Mouse (Mus musculus) small intestine, adult 2 months (tissue): ENCODE data around the gene Mtch1. TPM values are rescaled to one million over a fixed set of nuclear protein-coding genes. Genes with fewer than 3 reads are reported as not detected.
A peak's percentile ranks its signal among the peaks of the same experiment; 100 is the strongest.

ENCODE experiments used
- H3K27ac ChIP-seq: fragments of 200-500 bp; 2 replicates; pipeline ENCODE4 v1.5.1; 2012; ENCODE audit warnings: low read depth, low read length, control low read depth, inconsistent platforms; ENCODE audit not compliant: insufficient read depth
- H3K27me3 ChIP-seq: fragments of 200-500 bp; 2 replicates; pipeline ENCODE4 v1.6.1; 2012; ENCODE audit warnings: mild to moderate bottlenecking, moderate library complexity, low read length, inconsistent platforms; ENCODE audit not compliant: control insufficient read depth, insufficient read depth
- H3K36me3 ChIP-seq: fragments of 200-500 bp; 2 replicates; pipeline ENCODE4 v1.6.1; 2012; ENCODE audit warnings: mild to moderate bottlenecking, low read length, control low read depth, inconsistent platforms; ENCODE audit not compliant: control insufficient read depth, insufficient read depth
- H3K4me1 ChIP-seq: fragments of 200-500 bp; 2 replicates; pipeline ENCODE4 v1.6.1; 2012; ENCODE audit warnings: low read length, inconsistent platforms, mixed read lengths; ENCODE audit not compliant: control insufficient read depth, insufficient read depth, insufficient read length
- H3K4me3 ChIP-seq: fragments of 200-500 bp; 2 replicates; pipeline ENCODE4 v1.5.1; 2012; ENCODE audit warnings: low read depth, mild to moderate bottlenecking, control low read depth, inconsistent platforms, low read length, moderate library complexity
- CTCF ChIP-seq: fragments of 200-500 bp; IDR thresholded peaks from 2 replicates; pipeline ENCODE4 v1.5.1; 2012; ENCODE audit warnings: low read depth, mild to moderate bottlenecking, control low read depth, inconsistent platforms, low read length, moderate library complexity, mixed read lengths; ENCODE audit not compliant: insufficient replicate concordance, insufficient read length; ENCODE audit errors: extremely low read depth
- POLR2A ChIP-seq: fragments of 200-500 bp; IDR thresholded peaks from 2 replicates; pipeline ENCODE4 v1.6.1; 2012; ENCODE audit warnings: low read depth, mild to moderate bottlenecking, control low read depth, inconsistent platforms, low read length, moderate library complexity
- WGBS: fragments of 180-500 bp; shearing (Covaris S2); methylation state at CpG from one replicate; pipeline ENCODE4 v1.1.7; 2018; 5-methylcytosine and 5-hydroxymethylcytosine counted together
- polyA plus RNA-seq: library from polyadenylated mRNA; depleted of rRNA; stranded (reverse); fragments of >200 nt; gene quantifications from 2 replicates; pipeline ENCODE4 v1.2.3, GENCODE M21; 2012

Gene Mtch1
- polyA plus RNA-seq, 1 experiment = 260 TPM

GRCm38 (mm10) chr17:29330221-29330620, 17.5 kb downstream of the Mtch1 start:
- H3K4me3 ChIP-seq = no peak overlapping the region

GRCm38 (mm10) chr17:29327691-29328090, 20.0 kb downstream of the Mtch1 start:
- H3K27me3 ChIP-seq = no peaks in the 10 kb centered on the region; the same call in 1 of the 2 replicates
- no peak for TF ChIP-seq POLR2A
- TF ChIP-seq CTCF = no peak
- H3K4me1 ChIP-seq = peaks cover 2% of the 10 kb centered on the region; the same call in 1 of the 2 replicates
- 91% methylated on average over 9 of the region's 9 CpGs for WGBS
- H3K27ac ChIP-seq = no peak overlapping the region
- peaks cover 12% of the 10 kb centered on the region for H3K36me3 ChIP-seq
- no peak overlapping the region for H3K4me3 ChIP-seq

More at GRCm38 (mm10) chr17:29330221-29330620, 17.5 kb downstream of the Mtch1 start:
- TF ChIP-seq POLR2A = no peak
- TF ChIP-seq CTCF = no peak
- 81% methylated on average over 3 of the region's 3 CpGs for WGBS
- H3K27ac ChIP-seq = no peak overlapping the region
- H3K27me3 ChIP-seq = no peaks in the 10 kb centered on the region; the same call in 1 of the 2 replicates
- peaks cover 26% of the 10 kb centered on the region for H3K36me3 ChIP-seq
- H3K4me1 ChIP-seq = no peaks in the 10 kb centered on the region

DNA sequence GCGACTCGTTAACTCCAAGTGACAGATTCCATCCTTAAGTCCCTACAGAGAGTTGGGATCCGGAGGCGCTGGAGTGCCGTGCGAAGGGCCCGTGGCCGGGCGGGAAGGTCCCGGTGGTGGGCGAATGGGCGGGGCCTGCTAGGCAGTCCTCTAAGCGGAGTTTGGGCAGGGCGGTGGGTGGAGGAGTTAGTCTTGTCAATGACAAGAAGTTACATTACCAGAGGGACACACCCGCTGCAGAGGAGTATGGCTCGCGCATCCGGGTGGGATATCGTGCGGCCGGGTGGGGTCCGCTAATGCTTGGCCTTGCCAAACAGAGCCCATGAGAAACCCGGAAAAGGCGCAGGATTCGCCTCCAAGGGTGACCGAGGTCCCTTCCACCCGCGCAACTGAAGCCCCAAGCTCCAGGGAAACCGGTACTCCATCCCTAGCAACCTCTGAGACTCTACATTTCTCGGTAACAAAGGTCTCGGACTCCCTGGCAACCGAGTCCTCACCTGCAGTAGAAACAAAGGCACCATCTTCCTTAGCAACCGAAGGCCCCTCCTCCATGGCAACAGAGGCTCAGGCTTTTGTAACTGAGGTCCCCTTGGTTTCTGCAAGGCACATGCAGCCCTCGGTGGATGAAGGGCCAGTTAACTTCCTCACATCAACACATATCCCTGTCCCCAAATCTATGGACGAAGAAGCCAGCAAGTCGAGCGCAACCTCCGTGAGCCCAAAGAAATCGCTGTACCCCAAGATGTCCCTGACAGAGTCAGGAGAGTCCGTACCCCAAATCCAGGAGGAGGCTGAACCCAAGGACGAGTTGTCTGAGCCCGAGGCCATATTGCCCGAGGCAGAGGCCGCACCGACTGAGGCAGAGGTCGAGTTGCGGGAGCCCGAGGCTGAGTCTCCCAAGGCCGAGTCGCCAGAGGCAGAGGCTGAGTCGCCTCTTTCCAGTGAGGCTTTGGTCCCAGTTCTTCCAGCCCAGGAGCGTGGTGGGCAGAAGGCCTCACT, 20.9 kb downstream of the Mtch1 start:
- 39% methylated on average over 52 of the region's 52 CpGs for WGBS

DNA sequence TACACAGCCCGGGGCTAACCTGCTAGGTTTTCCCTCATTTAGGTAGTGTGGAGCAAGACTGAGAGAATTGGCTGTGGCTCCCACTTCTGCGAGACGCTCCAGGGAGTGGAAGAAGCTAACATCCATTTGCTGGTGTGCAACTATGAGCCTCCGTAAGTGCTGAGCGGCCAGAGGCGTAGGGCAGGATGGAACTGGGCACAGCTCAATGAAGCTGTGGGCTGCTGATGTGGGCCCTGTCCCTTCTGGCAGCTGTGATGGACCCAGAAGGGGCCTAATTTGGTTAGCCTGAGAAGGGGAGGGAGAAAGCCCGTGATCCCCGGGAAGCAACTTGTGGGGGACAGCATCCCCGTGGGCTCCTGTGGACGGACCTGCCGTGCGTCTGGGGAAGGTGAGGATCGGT, 21.9 kb downstream of the Mtch1 start:
- Histone ChIP-seq H3K27ac (no peak overlapping the region), H3K36me3 (no peaks in the 10 kb centered on the region), H3K4me3 (no peak overlapping the region), H3K27me3 (no peaks in the 10 kb centered on the region; the same call in 1 of the 2 replicates), H3K4me1 (peaks cover 5% of the 10 kb centered on the region)
- TF ChIP-seq CTCF (no peak), POLR2A (no peak)
- WGBS = 94% methylated on average over 13 of the region's 13 CpGs

More for the DNA sequence above, 20.9 kb downstream of the Mtch1 start:
- TF ChIP-seq POLR2A (no peak), CTCF (no peak)
- H3K36me3 ChIP-seq = peaks cover 4% of the 10 kb centered on the region
- H3K4me1 ChIP-seq = peaks cover 5% of the 10 kb centered on the region
- H3K27me3 ChIP-seq = no peaks in the 10 kb centered on the region; the same call in 1 of the 2 replicates
- no peak overlapping the region for H3K27ac ChIP-seq
- no peak overlapping the region for H3K4me3 ChIP-seq

DNA sequence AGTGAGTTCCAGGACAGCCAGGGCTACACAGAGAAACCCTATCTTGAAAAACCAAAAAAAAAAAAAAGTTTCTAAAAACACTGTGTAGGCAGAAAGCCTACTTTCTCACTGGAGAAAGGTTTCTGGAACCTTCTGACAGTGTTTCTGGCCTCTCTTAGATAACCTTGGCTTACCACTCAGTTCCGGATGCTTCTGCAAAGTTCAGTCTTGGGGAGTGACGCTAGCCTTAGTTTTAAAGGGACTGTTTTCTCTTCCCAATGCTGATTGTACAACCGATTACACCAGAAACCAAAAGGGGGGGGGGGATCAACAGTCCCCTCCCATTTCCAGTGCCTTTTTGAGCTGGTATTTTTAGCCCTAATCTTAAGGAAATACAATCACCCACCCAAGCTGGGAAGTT, 24.1 kb downstream of the Mtch1 start:
- WGBS = 94% methylated on average over 3 of the region's 3 CpGs
- Histone ChIP-seq H3K27ac (no peak overlapping the region), H3K4me3 (no peak overlapping the region), H3K27me3 (no peaks in the 10 kb centered on the region; the same call in 1 of the 2 replicates), H3K36me3 (no peaks in the 10 kb centered on the region), H3K4me1 (peaks cover 5% of the 10 kb centered on the region)
- TF ChIP-seq POLR2A (no peak), CTCF (no peak)

DNA sequence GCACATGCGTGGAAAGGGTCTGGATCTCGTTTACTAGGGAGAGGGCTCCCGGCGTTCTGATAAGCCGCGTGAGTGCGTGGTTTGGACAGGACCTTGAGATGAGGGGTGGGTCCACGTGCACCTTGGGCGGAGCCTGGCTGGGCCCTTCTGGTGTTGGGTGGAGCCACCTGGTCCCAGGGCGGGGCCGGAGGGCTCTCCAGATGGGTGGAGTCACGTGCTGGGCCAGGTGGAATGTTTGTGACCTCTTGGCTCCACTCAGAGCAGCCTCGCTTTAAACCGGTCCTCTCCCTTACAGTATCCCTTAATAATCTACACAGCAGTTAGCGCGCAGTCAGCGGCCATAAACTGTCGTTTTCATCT, 25.2 kb downstream of the Mtch1 start:
- TF ChIP-seq POLR2A (no peak), CTCF (no peak)
- no peaks in the 10 kb centered on the region; the same call in 1 of the 2 replicates for H3K27me3 ChIP-seq
- peaks cover 5% of the 10 kb centered on the region for H3K4me1 ChIP-seq
- no peak overlapping the region for H3K27ac ChIP-seq
- no peaks in the 10 kb centered on the region for H3K36me3 ChIP-seq
- peak overlapping the region; percentile 36 for H3K4me3 ChIP-seq
- WGBS = 18% methylated on average over 18 of the region's 18 CpGs

DNA sequence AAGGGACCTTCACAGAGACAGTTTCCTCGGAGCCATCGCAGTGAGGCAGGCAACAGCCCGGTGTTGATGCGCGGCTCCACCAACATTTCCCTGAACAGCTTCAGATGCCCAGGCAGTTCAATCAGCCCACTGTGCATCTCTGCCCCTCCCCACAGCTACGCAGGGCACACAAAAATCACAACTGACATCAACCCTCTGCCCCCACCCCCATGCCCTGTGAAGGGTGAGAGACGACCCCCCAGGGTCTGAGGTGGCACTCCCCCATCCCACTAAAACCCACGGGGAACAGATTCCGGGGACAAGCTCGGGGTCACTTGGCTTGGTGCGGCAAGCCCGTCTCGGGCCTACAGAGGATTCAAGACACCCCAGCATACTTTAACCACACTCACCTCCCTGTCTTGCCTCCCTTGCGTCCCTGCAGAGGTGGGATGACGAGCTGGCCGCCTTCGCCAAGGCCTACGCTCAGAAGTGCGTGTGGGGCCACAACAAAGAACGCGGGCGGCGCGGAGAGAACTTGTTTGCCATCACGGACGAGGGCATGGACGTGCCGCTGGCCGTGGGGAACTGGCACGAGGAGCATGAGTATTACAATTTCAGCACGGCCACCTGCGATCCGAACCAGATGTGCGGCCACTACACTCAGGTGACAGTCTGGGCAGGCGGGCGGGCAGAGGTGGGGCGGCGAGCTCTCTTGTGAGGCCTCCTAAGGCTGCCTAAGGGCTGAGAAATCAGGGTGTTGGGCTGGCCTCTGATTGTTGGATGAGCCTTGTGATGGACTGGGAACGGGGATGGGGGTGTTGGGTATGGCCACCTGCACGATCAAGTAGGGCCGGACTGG, 25.8 kb downstream of the Mtch1 start:
- Histone ChIP-seq H3K4me1 (peaks cover 5% of the 10 kb centered on the region), H3K36me3 (no peaks in the 10 kb centered on the region), H3K27me3 (no peaks in the 10 kb centered on the region; the same call in 1 of the 2 replicates), H3K4me3 (peak overlapping the region; percentile 36), H3K27ac (no peak overlapping the region)
- TF ChIP-seq POLR2A (no peak), CTCF (no peak)
- 43% methylated on average over 41 of the region's 41 CpGs for WGBS
